Mouse (Mus musculus) cerebellum, postnatal 14 days (tissue): ENCODE results near the gene Abcg4.
A peak's percentile ranks its signal among the peaks of the same experiment; 100 is the strongest.

Experiments
- DNase-seq, 2 experiments: peaks; one replicate each; pipeline ENCODE4 v3.0.0; 2021; ENCODE audit warnings: mixed read lengths in 2 of 2

Abcg4 gene

DNA sequence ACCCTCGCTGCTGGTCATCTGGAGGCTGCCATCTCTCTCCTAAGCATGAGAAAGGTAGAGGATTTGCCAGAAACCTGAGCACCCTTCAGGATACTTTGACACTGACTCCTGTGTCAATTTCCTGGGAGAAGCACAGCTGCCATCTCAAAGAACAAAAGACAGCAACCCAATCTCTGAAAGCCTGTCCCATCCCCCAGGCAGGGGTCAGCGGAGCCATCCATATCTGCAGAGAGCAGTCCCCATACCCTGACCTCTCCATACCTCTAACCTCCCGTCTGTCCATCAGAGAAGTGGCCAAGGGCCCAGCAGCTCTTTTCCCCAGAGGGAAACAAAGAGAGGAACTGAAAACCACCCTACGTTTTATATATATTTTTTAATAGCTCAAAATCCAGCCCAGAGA, 51.8 kb downstream of the Abcg4 start:
- no peak for DNase-seq

DNA sequence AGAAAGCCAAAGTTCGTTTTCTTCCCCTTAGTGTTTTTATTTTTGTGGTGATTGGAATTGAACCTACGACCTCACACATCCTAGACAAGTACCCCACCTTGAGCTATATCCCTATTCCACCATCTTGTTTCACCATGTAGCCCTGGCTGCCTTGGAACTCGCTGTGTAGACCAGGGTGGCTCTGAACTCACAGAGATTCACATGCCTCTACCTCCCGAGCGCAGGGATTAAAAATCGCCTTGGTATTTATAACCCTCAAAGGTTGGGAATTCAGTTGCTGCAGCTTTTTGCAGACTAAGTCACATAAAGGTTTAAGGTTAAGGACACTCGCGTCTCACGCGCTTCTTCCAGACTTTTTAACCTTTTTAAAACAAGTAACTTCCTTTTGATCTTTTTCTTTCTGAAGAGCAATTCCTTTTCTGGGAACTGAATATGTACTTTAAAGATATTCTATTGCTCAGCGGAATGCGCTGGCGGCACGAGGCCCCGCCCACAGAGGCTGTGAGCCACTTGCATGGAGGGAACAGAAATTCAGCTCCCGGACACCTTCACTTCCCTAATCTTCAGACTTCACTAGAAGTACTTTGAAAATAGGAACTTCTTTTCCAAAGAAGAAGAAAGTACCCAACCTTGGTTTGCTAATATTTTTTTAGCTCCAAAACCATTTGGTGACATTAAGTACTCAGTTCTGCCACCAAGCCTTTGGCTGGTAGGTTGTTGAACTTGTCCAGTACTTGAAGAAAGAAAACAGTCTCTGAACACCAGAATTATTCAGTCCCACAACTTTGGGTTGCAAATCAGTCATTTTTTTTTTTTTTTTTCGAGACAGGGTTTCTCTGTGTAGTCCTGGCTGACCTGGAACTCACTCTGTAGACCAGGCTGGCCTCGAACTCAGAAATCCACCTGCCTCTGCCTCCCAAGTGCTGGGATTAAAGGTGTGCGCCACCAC, 53.7 kb downstream of the Abcg4 start:
- peak; percentile 37 to 38 for DNase-seq

DNA sequence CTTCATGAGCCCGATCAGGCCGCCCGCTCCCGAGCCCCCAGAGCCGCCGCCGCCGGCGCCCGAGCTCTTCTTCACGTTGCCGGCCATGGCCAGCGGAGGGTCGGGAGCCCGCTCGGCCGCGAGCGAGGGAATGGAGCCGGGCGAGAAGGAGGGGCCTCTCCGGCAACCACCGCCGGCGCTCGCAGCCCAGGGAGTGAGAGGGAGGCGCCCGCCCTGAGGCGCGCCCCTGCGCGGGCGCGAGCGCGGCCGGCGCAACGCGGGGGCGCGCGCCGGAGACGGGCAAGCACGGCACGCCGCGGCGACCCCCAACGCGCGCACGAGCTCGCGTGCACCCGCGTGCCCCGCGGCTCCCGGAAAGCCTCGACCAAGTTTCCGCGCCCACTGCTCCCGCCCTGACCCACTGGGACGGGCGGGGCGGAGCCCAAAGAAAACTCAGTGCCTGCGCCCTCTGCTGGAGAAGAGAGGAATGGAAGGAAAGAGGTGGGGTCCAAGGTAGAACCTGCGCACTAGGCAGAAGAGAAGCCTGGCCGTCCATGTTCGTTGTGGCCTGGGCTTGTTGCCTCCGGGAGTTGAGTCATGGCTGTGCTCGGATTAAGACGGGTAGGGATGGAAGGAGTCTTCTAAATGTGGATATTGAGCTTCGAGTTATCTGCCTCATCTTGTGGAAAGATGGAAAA, 54.5 kb downstream of the Abcg4 start, which contains the start of gene Cbl:
Gene Cbl (minus strand): TSS at position 248 of the 677 bp plus-strand sequence.
- DNase-seq, result peak; percentile 99 to 100

DNA sequence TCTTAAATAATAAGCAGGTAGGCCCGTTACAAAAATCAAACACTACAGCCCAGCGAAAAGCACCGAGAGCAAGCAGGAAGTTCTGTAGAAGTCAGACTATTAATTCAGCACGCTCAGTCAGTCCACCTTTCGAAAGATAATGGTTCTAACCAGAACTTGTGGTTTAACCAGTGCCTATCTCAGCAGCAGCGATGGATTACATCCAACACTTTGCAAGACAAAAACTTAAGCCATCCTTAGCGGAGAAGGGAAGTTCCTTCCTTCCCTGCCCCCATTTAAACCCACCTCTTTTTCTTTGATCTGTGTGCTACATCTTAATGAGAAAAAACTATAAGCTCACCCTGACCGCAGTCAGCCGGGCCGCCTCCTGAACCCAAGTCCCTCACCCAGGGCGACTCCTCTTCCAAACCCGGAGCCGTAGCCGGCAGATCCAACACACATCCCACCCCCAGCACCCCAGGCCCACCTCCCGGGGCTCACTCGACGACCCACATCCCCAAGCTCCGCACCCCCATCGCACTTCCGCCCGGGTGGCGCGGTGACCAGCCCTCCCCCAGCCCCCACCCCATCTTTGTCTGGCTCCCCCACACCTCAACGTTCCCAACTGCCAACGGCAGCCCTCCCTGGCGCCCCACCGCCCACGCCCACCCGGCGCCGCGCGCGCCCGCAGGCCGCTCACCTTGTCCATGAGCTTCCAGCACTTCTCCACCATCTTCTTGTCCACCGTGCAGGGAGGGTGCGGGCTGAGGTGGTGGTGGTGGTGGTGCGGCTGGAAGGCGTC, 55.2 kb downstream of the Abcg4 start:
- no peak for DNase-seq

DNA sequence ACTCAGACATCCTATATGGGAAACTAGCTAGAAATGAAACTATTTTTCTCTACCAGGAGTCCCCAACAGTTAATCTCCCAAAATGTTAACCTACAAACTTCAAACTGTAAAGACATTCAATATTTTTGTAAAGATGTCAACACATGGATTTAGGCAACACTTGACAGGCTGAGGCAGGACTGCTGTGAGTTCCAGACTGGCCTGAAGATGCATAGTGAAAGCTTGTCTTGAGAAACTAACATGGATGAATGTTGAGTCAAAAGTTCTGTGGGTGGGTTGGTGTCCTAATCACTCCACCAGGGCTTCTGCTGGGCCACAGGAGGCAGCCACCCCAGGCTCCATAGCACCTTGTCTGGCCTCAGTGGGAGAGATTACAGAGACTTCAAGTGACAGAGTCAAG, 56.8 kb downstream of the Abcg4 start:
- DNase-seq, result no peak

DNA sequence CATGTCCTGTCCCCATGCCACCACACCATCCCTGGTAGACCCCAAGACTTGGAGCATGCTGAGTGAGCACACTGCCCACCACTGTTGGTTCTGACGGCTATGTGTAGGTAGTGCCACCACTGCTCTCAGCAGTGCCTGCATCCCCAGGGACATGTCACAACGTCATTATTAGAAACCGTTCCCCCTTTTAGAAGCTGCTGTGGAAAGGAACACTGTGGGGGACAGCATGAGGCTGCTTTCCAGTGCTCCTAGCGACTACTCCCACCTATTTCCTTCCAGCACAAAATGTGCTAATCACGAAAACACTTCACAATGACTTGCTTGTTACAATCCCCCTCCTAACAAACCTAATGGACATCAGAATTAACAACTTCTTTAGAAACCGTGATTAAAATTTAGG, 62.4 kb downstream of the Abcg4 start:
- DNase-seq, result no peak
